Mouse (Mus musculus) heart, embryonic 11.5 days (tissue): ENCODE results near the gene Rnf167. TPM values are rescaled to one million over a fixed set of nuclear protein-coding genes. Genes with fewer than 3 reads are reported as not detected.
A peak's percentile ranks its signal among the peaks of the same experiment; 100 is the strongest.

Experiments used
- ATAC-seq: fragments of 200-750 bp; cut with Nextera tagmentation; replicated peaks from 2 replicates; pipeline ENCODE4 v1.8.0; 2017; ENCODE audit warnings: moderate library complexity; ENCODE audit not compliant: insufficient number of reproducible peaks, low FRiP score, low TSS enrichment
- H3K27ac ChIP-seq: fragments of 300-500 bp; sonication (generic); 2 replicates; pipeline ENCODE4 v1.5.1; 2014; ENCODE audit warnings: mild to moderate bottlenecking, low read depth, low read length
- H3K27me3 ChIP-seq: fragments of 300-500 bp; sonication (generic); 2 replicates; pipeline ENCODE4 v1.6.1; 2014; ENCODE audit warnings: mild to moderate bottlenecking, low read length, mixed read lengths; ENCODE audit not compliant: control insufficient read depth, insufficient read depth
- H3K36me3 ChIP-seq: fragments of 300-500 bp; sonication (generic); 2 replicates; pipeline ENCODE4 v1.6.1; 2014; ENCODE audit warnings: mild to moderate bottlenecking, low read length, moderate library complexity, mixed read lengths; ENCODE audit not compliant: control insufficient read depth, insufficient read depth
- H3K4me1 ChIP-seq: fragments of 300-500 bp; sonication (generic); 2 replicates; pipeline ENCODE4 v1.6.1; 2014; ENCODE audit warnings: low read length; ENCODE audit not compliant: control insufficient read depth, insufficient read depth
- H3K4me2 ChIP-seq: fragments of 300-500 bp; sonication (generic); 2 replicates; pipeline ENCODE4 v1.6.1; 2014; ENCODE audit warnings: mild to moderate bottlenecking, moderate library complexity
- H3K4me3 ChIP-seq: fragments of 300-500 bp; sonication (generic); 2 replicates; pipeline ENCODE4 v1.5.1; 2014; ENCODE audit warnings: low read depth, low read length
- H3K9ac ChIP-seq: fragments of 300-500 bp; sonication (generic); 2 replicates; pipeline ENCODE4 v1.6.1; 2014; ENCODE audit warnings: mild to moderate bottlenecking, low read depth, low read length, moderate library complexity
- H3K9me3 ChIP-seq: fragments of 300-500 bp; sonication (generic); replicated peaks from 2 replicates; pipeline ENCODE4 v1.6.1; 2016; ENCODE audit warnings: low read length; ENCODE audit not compliant: control insufficient read depth
- WGBS: fragments of 180-500 bp; shearing (Covaris S2); extraction: QIAGEN DNeasy Blood & Tissue Kit; methylation state at CpG from one replicate; pipeline ENCODE4 v1.1.7; 2014; ENCODE audit not compliant: insufficient replicate concordance; 5-methylcytosine and 5-hydroxymethylcytosine counted together
- polyA plus RNA-seq: library from polyadenylated mRNA; unstranded; fragments of >200 nt; fragmentation: Nextera tagmentation; extraction: Ambion mirVana; gene quantifications from 2 replicates; pipeline ENCODE4 v1.2.1, GENCODE M21; 2014

Rnf167 gene
- polyA plus RNA-seq, 1 experiment from 2014 or later: 76.9 TPM

- Histone ChIP-seq H3K9me3 (no peaks in the 10 kb centered on the region), H3K27ac (no peak overlapping the region), H3K9ac (peak overlapping the region; percentile 24; the same call in 1 of the 2 replicates), H3K4me2 (peak overlapping the region; percentile 27), H3K27me3 (no peaks in the 10 kb centered on the region), H3K4me1 (peaks cover 35% of the 10 kb centered on the region), H3K36me3 (peaks cover 31% of the 10 kb centered on the region), H3K4me3 (peak overlapping the region; percentile 11; the same call in 1 of the 2 replicates)
- 66% methylated on average over 2 of the region's 2 CpGs for WGBS
- no peak for ATAC-seq
Observed at GRCm38 (mm10) chr11:70651391-70651790, 4.4 kb downstream of the Rnf167 start.

GRCm38 (mm10) chr11:70652029-70652883, 5.2 kb downstream of the Rnf167 start:
- peaks cover 43% of the 10 kb centered on the region for H3K4me1 ChIP-seq
- peaks cover 31% of the 10 kb centered on the region for H3K36me3 ChIP-seq
- no peaks in the 10 kb centered on the region for H3K9me3 ChIP-seq
- no peaks in the 10 kb centered on the region for H3K27me3 ChIP-seq
- no peak for ATAC-seq
- peak overlapping the region; percentile 100 for H3K9ac ChIP-seq
- H3K4me2 ChIP-seq: peak overlapping the region; percentile 82
- 59% methylated on average over 12 of the region's 12 CpGs for WGBS
- H3K27ac ChIP-seq: 0 out of 2 replicates have a peak overlapping the region, but pooled peaks have one; percentile 99
- peak overlapping the region; percentile 100 for H3K4me3 ChIP-seq

DNA sequence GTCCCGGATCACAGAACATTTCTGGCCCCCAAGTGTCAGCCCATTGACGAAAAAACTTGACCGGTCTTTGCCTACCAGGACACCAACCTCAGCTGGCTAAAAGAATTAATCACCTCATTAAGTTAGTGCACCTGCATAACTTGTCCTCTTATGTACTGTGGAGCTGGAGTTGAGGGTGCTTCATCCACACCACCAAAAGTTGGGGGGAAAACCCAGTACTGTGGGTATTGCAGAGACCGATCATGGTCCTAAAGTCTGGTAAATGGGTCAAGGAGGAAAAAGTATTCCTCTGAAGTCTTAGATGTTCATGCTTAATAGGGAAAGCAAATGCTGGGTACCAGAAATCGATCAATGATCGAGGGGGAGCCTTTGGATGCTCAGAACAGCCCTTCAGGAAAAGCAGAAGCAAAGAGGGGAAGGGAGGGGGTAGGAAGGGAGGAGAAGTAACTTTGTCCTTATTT, 5.9 kb downstream of the Rnf167 start:
- peaks cover 31% of the 10 kb centered on the region for H3K36me3 ChIP-seq
- ATAC-seq: no peak
- WGBS: 45% methylated on average over 6 of the region's 6 CpGs
- peak overlapping the region; percentile 100 for H3K4me3 ChIP-seq
- no peaks in the 10 kb centered on the region for H3K9me3 ChIP-seq
- H3K27me3 ChIP-seq: no peaks in the 10 kb centered on the region
- H3K4me2 ChIP-seq: peak overlapping the region; percentile 82
- peak overlapping the region; percentile 99 for H3K27ac ChIP-seq
- peaks cover 50% of the 10 kb centered on the region for H3K4me1 ChIP-seq
- H3K9ac ChIP-seq: peak overlapping the region; percentile 100

DNA sequence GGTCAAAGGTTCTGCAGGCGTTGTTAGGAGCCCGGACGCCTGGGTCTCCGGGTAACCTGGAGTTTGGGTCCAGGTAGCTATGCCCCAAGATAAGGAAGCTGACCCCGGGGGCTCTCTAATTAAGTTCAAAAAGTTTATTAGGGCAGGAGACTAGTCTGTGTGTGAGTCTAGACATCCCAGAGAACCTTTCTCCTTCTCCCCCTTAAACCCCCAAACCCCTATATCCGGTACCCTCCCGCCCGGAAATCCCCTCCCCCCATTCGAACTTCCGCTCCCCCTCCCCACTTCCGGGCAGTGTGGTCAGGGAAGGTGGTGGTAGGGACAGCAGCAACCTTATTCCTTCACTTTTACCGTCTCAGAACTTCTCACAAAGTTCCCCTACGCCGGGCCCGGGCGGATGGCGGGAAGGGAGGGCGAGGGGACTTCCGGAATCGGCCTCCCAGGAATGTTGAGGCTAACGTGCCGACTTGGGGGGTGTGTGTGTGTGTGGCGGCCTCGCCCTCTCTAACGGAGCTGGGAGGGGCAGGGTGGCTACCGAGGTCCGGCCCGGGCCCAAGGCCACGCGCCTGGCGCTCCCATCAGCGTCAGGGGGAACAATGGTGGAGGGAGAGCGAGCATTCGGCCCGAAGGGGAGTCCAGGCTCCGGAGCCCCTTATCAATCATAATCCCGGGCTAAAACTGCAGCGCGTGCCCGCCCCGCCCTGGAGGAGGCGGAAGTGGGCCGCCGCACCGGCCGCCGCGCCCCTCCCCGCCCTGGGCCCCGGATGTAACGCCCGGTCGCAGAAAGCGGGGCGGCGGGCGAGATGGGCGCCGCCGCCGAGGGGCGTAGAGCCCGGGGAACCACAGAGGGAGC, 6.5 kb downstream of the Rnf167 start:
- peak overlapping the region; percentile 100 for H3K9ac ChIP-seq
- H3K27ac ChIP-seq: peak overlapping the region; percentile 99
- no peaks in the 10 kb centered on the region for H3K27me3 ChIP-seq
- peaks cover 31% of the 10 kb centered on the region for H3K36me3 ChIP-seq
- H3K4me3 ChIP-seq: peak overlapping the region; percentile 100
- H3K4me2 ChIP-seq: peak overlapping the region; percentile 82
- no peaks in the 10 kb centered on the region for H3K9me3 ChIP-seq
- peaks cover 52% of the 10 kb centered on the region for H3K4me1 ChIP-seq
- WGBS: under 1% methylated on average over 58 of the region's 63 CpGs
- ATAC-seq: 0 out of 2 replicates have a peak, but pooled peaks have one; percentile 37

DNA sequence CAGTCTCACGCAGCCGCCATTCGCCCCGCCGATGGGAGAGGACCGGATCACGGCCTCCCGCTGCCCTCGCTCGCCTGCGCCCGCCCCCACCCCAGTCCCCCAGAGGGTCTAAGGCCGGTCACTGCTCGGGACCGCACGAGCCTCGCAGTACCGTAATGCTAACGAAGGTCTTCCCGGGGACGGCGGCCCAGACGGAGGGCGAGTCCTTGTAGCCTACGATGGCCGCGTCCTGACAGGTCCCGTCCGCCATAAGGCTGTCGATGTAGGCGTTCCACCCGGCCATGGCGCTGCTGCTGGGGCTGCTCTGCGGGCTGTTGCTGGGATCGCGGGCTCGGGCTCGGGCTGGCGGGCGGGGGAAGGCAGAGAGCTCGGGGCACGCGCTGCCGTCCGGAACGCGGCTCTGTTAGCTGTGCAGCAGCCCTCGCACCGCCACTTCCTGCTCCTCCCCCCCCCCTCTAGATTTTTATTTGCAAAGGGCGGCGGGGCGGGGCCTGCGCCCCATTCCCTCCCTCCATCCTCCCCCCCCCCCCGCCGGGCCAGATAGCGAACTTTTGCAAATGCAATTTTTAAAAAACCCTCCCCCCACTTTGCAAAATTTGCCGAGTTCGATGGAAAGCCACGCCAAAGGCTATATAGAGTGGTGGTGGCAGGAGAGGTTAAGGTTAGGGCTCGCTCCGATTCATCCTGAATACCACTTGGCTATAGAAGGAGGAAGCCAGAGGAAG, 7.3 kb downstream of the Rnf167 start, which contains the start of gene Pfn1:
Pfn1 (minus strand) TSS at position 447 of the 725 bp plus-strand sequence.
- under 1% methylated on average over 52 of the region's 61 CpGs for WGBS
- H3K4me1 ChIP-seq: peaks cover 51% of the 10 kb centered on the region
- peak; percentile 33; the same call in 1 of the 2 replicates for ATAC-seq

GRCm38 (mm10) chr11:70654923-70655570, 8.0 kb downstream of the Rnf167 start:
- H3K27me3 ChIP-seq: no peaks in the 10 kb centered on the region
- H3K27ac ChIP-seq: peak overlapping the region; percentile 99
- H3K9me3 ChIP-seq: no peaks in the 10 kb centered on the region
- peak overlapping the region; percentile 82 for H3K4me2 ChIP-seq
- peak overlapping the region; percentile 100 for H3K9ac ChIP-seq
- peak overlapping the region; percentile 100 for H3K4me3 ChIP-seq
- under 1% methylated on average over 43 of the region's 48 CpGs for whole genome bisulfite sequencing
- H3K4me1 ChIP-seq: peaks cover 50% of the 10 kb centered on the region
- ATAC-seq: peak; percentile 45; the same call in 1 of the 2 replicates
- peaks cover 20% of the 10 kb centered on the region for H3K36me3 ChIP-seq

More for the DNA sequence above, 7.3 kb downstream of the Rnf167 start, which contains the start of gene Pfn1:
- Histone ChIP-seq H3K9me3 (no peaks in the 10 kb centered on the region), H3K9ac (peak within 1 kb of the TSS; percentile 100), H3K4me2 (peak within 1 kb of the TSS; percentile 82), H3K27ac (peak within 1 kb of the TSS; percentile 99), H3K4me3 (peak within 1 kb of the TSS; percentile 100), H3K36me3 (peaks cover 26% of the 10 kb centered on the region), H3K27me3 (no peaks in the 10 kb centered on the region)

DNA sequence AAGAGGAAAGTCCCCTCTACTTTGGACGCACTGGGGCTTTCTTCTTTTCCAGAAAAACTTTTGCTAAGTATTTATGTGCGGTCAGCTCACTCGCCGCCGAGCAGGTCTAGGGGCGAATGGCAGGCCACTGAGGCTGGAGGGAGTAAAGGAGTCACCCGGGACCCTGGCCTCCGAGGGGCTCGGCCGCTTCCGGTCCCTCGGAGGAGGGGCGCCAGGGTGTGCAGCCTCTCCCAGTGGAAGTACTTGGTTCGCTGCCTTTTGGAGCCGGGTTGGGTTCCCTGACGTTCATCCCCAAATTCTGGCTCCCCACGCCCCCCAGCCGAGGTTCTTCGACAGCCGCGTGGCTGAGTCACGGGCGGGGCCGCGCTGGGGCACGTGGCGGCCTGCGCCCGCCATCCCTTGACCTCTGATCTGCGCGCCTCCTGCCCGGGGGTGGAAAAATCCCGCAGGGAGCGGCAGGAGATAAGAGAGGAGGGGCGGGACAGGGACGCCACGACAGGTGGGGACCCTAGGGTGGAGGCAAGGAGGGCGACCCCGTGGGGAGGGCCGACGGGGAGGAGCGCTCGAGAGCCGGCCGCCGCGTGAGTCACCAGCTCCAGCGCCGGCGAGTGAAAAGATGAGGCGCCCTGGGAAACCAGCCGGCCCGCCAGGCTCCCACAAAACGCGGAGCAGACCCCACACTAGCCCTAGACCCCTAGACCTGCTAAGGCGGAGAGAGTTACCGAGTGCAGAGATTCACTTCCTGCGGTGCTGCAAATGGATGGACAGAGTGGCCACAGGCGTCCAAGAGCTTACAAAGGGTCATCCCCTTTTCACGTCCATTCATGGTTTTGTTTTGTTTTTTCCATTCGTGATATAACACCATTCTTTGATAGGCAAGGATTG, 8.8 kb downstream of the Rnf167 start:
- H3K4me3 ChIP-seq: peak overlapping the region; percentile 100
- H3K4me2 ChIP-seq: peak overlapping the region; percentile 82
- peaks cover 16% of the 10 kb centered on the region for H3K36me3 ChIP-seq
- H3K27me3 ChIP-seq: no peaks in the 10 kb centered on the region
- H3K27ac ChIP-seq: peak overlapping the region; percentile 99
- WGBS: under 1% methylated on average over 60 of the region's 61 CpGs
- H3K9me3 ChIP-seq: no peaks in the 10 kb centered on the region
- peaks cover 45% of the 10 kb centered on the region for H3K4me1 ChIP-seq
- H3K9ac ChIP-seq: peak overlapping the region; percentile 100
- ATAC-seq: peak; percentile 10; the same call in 1 of the 2 replicates
